Mouse (Mus musculus) megakaryocyte, embryonic 14.5 days (primary cell): ENCODE results near the gene Tgds.

Experiments used
- FLI1 ChIP-seq: IDR thresholded peaks from 2 replicates; pipeline ENCODE4 v1.6.1; 2012; ENCODE audit warnings: low read length, inconsistent platforms, mixed read lengths
- GATA1 ChIP-seq: IDR thresholded peaks from 3 replicates; pipeline ENCODE4 v1.6.1; 2012; ENCODE audit warnings: mixed read lengths, low read length, inconsistent platforms, borderline replicate concordance

GRCm38 (mm10) chr14:118124771-118125170 is 7.8 kb downstream of the Tgds start:
- TF ChIP-seq GATA1 (no peak), FLI1 (no peak)
